Comparison of ENCODE assay signal across 23 mouse cellular contexts in the genomic region with DNA sequence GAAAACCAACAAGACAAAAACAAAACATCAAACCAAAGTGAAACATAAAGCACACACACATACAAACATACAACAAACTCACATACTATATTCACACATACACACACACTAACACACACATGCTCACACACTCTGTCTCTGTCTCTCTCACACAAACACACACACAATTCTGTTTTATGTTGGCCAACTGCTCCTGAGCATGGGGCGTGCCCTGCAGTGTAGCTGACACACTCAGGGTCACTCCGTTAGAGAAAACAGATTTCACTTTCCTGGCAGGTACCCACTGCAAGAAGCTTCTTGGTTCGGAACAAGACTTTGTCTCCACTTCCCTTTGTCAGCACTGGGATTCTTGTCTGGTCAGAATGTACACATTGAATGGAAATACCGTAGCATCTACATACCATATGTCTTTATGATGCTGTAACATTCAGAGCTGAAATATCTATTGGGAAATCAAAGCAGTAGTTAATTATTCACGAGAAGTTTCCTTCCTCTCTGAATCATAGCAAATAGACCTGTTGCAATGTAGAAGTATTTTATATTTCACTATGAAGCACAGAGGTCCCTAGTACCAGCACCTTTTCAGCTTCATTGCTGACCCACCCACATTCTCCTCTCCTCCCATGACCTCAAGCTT. TPM values are rescaled to one million over a fixed set of nuclear protein-coding genes. Genes with fewer than 3 reads are reported as not detected.
DNase-seq lines count a peak whose midpoint lies in the region; ATAC-seq and TF ChIP-seq lines count a peak whose summit lies in the region.
"Had no signal": no experiment of that assay in that cellular context is flagged by ENCODE, and none has a peak within 500 bp of the region (broad histone marks: within the 10 kb centered on the region; RNA-seq: fewer than 3 reads in every experiment).

No protein-coding gene starts in this region.

- peaks cover 10% of the 10 kb centered on the region for H3K27me3 ChIP-seq in Patski
- no peaks in the 10 kb centered on the region for H3K27me3 ChIP-seq in intestine, embryonic 15.5 days (replicated peaks)
- no peaks in the 10 kb centered on the region for H3K27me3 ChIP-seq in liver, embryonic 13.5 days
- H3K27me3 ChIP-seq: forebrain, embryonic 15.5 days; hindbrain, embryonic 13.5 days; kidney, embryonic 15.5 days; neural tube, embryonic 12.5 days; stomach, embryonic 15.5 days had no signal

- H3K27ac ChIP-seq in intestine, embryonic 15.5 days: no peak overlapping the region
- H3K27ac ChIP-seq in liver, embryonic 13.5 days: no peak overlapping the region
- H3K27ac ChIP-seq: forebrain, embryonic 15.5 days; hindbrain, embryonic 13.5 days; kidney, embryonic 15.5 days; left cerebral cortex, adult 2 months; neural tube, embryonic 12.5 days; stomach, embryonic 15.5 days had no signal

- no peak for DNase-seq in Patski (ENCODE audit: low read depth, low spot score)
- DNase-seq in liver, embryonic 13.5 days: no peak
- no peak for DNase-seq in spleen, adult 12 weeks (ENCODE audit: low spot score)
- DNase-seq in urinary bladder, adult 2 months (ENCODE audit: low spot score): no peak
- DNase-seq in kidney, adult 8-10 months: no peak
- DNase-seq: adrenal gland, postnatal 36 days; cerebellum, adult 11 months; cerebellum, adult 9-11 months; gastrocnemius, postnatal 14 days; heart, adult 18-20 months; heart, postnatal 36 days; kidney, postnatal 36 days; midbrain, embryonic 14.5 days; thymus, adult 18-20 months had no signal

- POLR2A ChIA-PET in Patski (lab: Charles Lee): no interaction called here

- CTCF ChIA-PET in Patski (lab: Charles Lee): interaction anchor here (1.0 to 1.2 kb wide), 2 partner anchors 10 to 11 kb away, joined by 3 to 4 read pairs; no protein-coding TSS in a partner anchor

- peak overlapping the region; percentile 30; the same call in 1 of the 2 replicates for H3K4me2 ChIP-seq in intestine, embryonic 15.5 days (replicated peaks)
- peak overlapping the region; percentile 14; the same call in 1 of the 2 replicates for H3K4me2 ChIP-seq in liver, embryonic 13.5 days
- H3K4me2 ChIP-seq: forebrain, embryonic 15.5 days; hindbrain, embryonic 13.5 days; kidney, embryonic 15.5 days; neural tube, embryonic 12.5 days; stomach, embryonic 15.5 days had no signal

- H3K9ac ChIP-seq in intestine, embryonic 15.5 days: no peak overlapping the region
- H3K9ac ChIP-seq in liver, embryonic 13.5 days: no peak overlapping the region
- H3K9ac ChIP-seq: forebrain, embryonic 15.5 days; hindbrain, embryonic 13.5 days; kidney, embryonic 15.5 days; neural tube, embryonic 12.5 days; stomach, embryonic 15.5 days had no signal

- peak; percentile 47 for ATAC-seq in Patski
- ATAC-seq in intestine, embryonic 15.5 days: peak; percentile 82
- peak; percentile 53; the same call in 1 of the 2 replicates for ATAC-seq in liver, embryonic 13.5 days (ENCODE audit: low read depth)
- ATAC-seq in megakaryocyte progenitor cell, adult 5-6 weeks (replicated peaks; ENCODE audit: poor library complexity): peak; percentile 76
- ATAC-seq: forebrain, embryonic 15.5 days had no signal

- WGBS in intestine, embryonic 15.5 days: 53% methylated on average over 5 of the region's 5 CpGs
- 51% methylated on average over 5 of the region's 5 CpGs for WGBS in liver, embryonic 13.5 days (ENCODE audit: insufficient replicate concordance)

- H3K4me3 ChIP-seq in intestine, embryonic 15.5 days (replicated peaks): no peak overlapping the region
- H3K4me3 ChIP-seq in liver, embryonic 13.5 days (replicated peaks): no peak overlapping the region
- H3K4me3 ChIP-seq: forebrain, embryonic 15.5 days; hindbrain, embryonic 13.5 days; kidney, embryonic 15.5 days; left cerebral cortex, adult 2 months; megakaryocyte, embryonic 14.5 days; neural tube, embryonic 12.5 days; stomach, embryonic 15.5 days had no signal

- TF ChIP-seq CTCF in Patski (IDR thresholded peaks at IDR 0.05): no peak

- in situ Hi-C loops in Patski (cut with MboI; ENCODE audit: low pct_unique_long_range_greater_than_20kb): no loop called here

- no peaks in the 10 kb centered on the region for H3K36me3 ChIP-seq in intestine, embryonic 15.5 days
- H3K36me3 ChIP-seq in liver, embryonic 13.5 days: no peaks in the 10 kb centered on the region
- H3K36me3 ChIP-seq: forebrain, embryonic 15.5 days; hindbrain, embryonic 13.5 days; kidney, embryonic 15.5 days; neural tube, embryonic 12.5 days; stomach, embryonic 15.5 days had no signal

- H3K4me1 ChIP-seq in intestine, embryonic 15.5 days (replicated peaks): no peaks in the 10 kb centered on the region
- H3K4me1 ChIP-seq in liver, embryonic 13.5 days (replicated peaks): no peaks in the 10 kb centered on the region
- H3K4me1 ChIP-seq: forebrain, embryonic 15.5 days; hindbrain, embryonic 13.5 days; kidney, embryonic 15.5 days; megakaryocyte, embryonic 14.5 days; neural tube, embryonic 12.5 days; stomach, embryonic 15.5 days had no signal

- no peaks in the 10 kb centered on the region for H3K9me3 ChIP-seq in intestine, embryonic 15.5 days
- H3K9me3 ChIP-seq in liver, embryonic 13.5 days (replicated peaks): 0 out of 2 replicates have a peak, but pooled peaks cover 3% of the 10 kb centered on the region
- H3K9me3 ChIP-seq: forebrain, embryonic 15.5 days; hindbrain, embryonic 13.5 days; stomach, embryonic 15.5 days had no signal

RNA-seq across cellular contexts. Expression of gene Tbc1d15, which starts 11.8 kb away (rescaled TPM):
- 116 TPM for polyA plus RNA-seq in Patski (2021)
- polyA plus RNA-seq in intestine, embryonic 15.5 days (2015; fragmentation: Nextera tagmentation; extraction: Ambion mirVana): 57.7 and 66.6 TPM in 2 replicates
- 36.1 and 40.0 TPM in 2 replicates for polyA plus RNA-seq in liver, embryonic 13.5 days (2015; fragmentation: Nextera tagmentation; extraction: Ambion mirVana)
- total RNA-seq in megakaryocyte progenitor cell, adult 5-6 weeks (2015): 73.8 and 83.1 TPM in 2 replicates
- total RNA-seq in megakaryocyte progenitor cell, adult 5-6 weeks (2017): 39.5 and 45.7 TPM in 2 replicates
- polyA plus RNA-seq in urinary bladder, adult 2 months (2012; rRNA removed): 44.6 and 52.0 TPM in 2 replicates

RNA-seq across cellular contexts. Expression of gene Rab21, which starts 52.4 kb away (rescaled TPM):
- polyA plus RNA-seq in Patski (2021): 58.2 TPM
- polyA plus RNA-seq in intestine, embryonic 15.5 days (2015; fragmentation: Nextera tagmentation; extraction: Ambion mirVana): 5.5 and 8.1 TPM in 2 replicates
- 2.4 and 2.7 TPM in 2 replicates for polyA plus RNA-seq in liver, embryonic 13.5 days (2015; fragmentation: Nextera tagmentation; extraction: Ambion mirVana)
- total RNA-seq in megakaryocyte progenitor cell, adult 5-6 weeks (2015): 94.3 and 102 TPM in 2 replicates
- total RNA-seq in megakaryocyte progenitor cell, adult 5-6 weeks (2017): 46.5 and 49.5 TPM in 2 replicates
- 36.2 and 39.5 TPM in 2 replicates for polyA plus RNA-seq in urinary bladder, adult 2 months (2012; rRNA removed)
